In the genomic region with DNA sequence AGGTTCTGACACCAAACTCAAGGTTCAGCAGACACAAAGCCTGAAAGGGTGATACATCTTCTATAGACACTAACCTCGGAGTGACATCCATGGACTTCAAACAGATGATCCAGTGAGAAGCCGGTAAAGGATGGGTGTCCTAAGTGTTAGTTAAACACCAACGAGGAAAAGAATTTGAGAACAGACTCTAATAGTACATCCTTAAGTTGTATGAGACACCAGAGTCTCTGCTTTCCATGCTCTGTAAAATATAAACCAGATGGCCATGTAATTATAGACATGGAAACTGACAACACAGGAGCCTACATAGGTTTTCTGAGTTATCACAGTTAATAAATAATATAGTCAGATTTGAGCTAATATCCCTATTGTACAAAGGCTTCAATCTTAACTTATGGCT, we compare ENCODE assay signal across 17 mouse cellular contexts. TPM values are rescaled to one million over a fixed set of nuclear protein-coding genes. Genes with fewer than 3 reads are reported as not detected.
"Had no signal": no experiment of that assay in that cellular context is flagged by ENCODE, and none has a peak within 500 bp of the region (broad histone marks: within the 10 kb centered on the region; RNA-seq: fewer than 3 reads in every experiment).

No protein-coding gene starts in this region.

- H3K36me3 ChIP-seq: lung, embryonic 15.5 days; midbrain, embryonic 13.5 days; midbrain, embryonic 15.5 days; neural tube, embryonic 12.5 days; stomach, embryonic 15.5 days had no signal

- H3K4me2 ChIP-seq: midbrain, embryonic 11.5 days; midbrain, embryonic 13.5 days; midbrain, embryonic 15.5 days; neural tube, embryonic 12.5 days; stomach, embryonic 15.5 days had no signal

- ATAC-seq: lung, postnatal 0 days; midbrain, embryonic 13.5 days; midbrain, embryonic 15.5 days had no signal

- H3K27ac ChIP-seq: lung, embryonic 15.5 days; macrophage; midbrain, embryonic 13.5 days; midbrain, embryonic 15.5 days; neural tube, embryonic 12.5 days; stomach, embryonic 15.5 days; stomach, postnatal 0 days had no signal

- H3K27me3 ChIP-seq: lung, embryonic 15.5 days; megakaryocyte, embryonic 14.5 days; midbrain, embryonic 13.5 days; midbrain, embryonic 15.5 days; neural tube, embryonic 12.5 days; stomach, embryonic 15.5 days had no signal

- H3K4me1 ChIP-seq: lung, embryonic 15.5 days; megakaryocyte, embryonic 14.5 days; midbrain, embryonic 15.5 days; neural tube, embryonic 12.5 days; stomach, embryonic 15.5 days had no signal

- DNase-seq: lung, adult 2 months; lung, postnatal 14 days; lung, postnatal 36 days; right cerebral cortex, postnatal 14 days; thymus, adult 2 months; thymus, postnatal 25 days; thymus, postnatal 4 days had no signal

- H3K4me3 ChIP-seq: lung, embryonic 15.5 days; megakaryocyte, embryonic 14.5 days; midbrain, embryonic 13.5 days; midbrain, embryonic 15.5 days; neural tube, embryonic 12.5 days; stomach, embryonic 15.5 days had no signal

- H3K9ac ChIP-seq: lung, embryonic 15.5 days; midbrain, embryonic 13.5 days; midbrain, embryonic 15.5 days; neural tube, embryonic 12.5 days; stomach, embryonic 15.5 days had no signal

- H3K9me3 ChIP-seq: lung, embryonic 15.5 days; midbrain, embryonic 13.5 days; midbrain, embryonic 15.5 days; neural tube, embryonic 12.5 days; stomach, embryonic 15.5 days had no signal

RNA-seq across cellular contexts. Expression of gene Bdnf, which starts 59.7 kb away (rescaled TPM):
- polyA plus RNA-seq: macrophage had no signal
